Mouse (Mus musculus): Measurements from ENCODE around the gene Dennd4b.
"Not testable (repeated sequence)": the region's sequence is repeated elsewhere in the genome, so short reads cannot be mapped to it uniquely, and the experiment has no call there.

Dennd4b gene

DNA sequence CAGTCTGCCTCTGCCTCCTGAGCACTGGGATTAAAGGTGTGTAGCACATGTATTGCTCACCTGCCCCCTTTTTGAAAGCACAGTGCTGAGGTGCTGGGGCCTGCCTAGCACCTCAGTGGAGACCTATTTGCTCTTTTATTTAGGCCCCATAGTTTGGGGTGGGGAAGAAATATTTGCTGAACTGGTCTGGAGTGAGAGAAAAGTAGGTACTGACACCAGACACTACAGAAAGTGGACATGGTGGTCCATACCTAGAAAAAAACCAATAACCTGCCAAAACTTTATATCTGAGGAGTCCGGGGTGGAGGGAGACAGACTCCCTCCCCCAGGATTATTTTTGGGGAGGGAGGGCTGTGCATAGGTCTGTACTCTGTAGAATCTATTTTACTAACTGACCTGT, 11.8 kb upstream of the Dennd4b start:
- not testable (repeated sequence) for DNase-seq (ENCODE audit: low spot score in 2 of 2)

DNA sequence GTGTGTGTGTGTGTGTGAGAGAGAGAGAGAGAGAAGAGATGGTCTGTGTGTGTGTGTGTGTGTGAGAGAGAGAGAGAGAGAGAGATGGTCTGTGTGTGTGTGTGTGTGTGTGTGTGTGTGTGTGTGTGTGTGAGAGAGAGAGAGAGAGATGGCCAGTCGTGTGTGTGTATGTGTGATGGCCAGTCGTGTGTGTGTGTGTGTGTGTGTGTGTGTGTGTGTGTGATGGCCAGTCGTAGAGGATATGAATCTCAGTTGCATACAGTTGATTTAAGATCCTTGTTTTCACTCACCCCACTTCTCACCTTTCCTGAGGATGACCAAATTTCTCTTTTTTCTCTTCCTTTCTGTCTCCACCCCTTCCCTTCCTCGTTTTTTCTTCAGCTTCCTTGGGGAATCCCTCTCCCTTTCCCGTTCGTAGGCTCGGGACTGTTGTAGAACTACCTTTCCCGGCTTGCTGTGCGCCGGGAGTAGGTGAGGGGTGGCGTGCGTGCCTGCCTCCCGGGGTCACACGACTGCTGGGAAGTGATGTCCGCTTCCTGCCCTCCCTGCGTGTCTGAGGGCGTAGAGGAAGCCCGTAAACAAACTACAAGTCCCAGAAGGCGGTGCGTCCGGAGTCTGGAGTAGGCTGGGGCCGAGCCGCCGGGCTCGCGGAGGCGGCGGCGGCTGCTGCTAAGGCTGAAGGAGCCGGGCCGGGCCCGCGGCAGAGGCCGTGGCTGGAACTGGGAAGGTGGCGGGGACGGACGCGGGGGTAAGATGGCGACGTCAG, 11.1 kb upstream of the Dennd4b start, which contains the start of gene Crtc2:
Gene Crtc2, plus strand, starts transcription at position 511 of the 766 bp plus-strand sequence.
- peak; percentile 95 to 97 for DNase-seq (ENCODE audit: low spot score in 2 of 2)

DNA sequence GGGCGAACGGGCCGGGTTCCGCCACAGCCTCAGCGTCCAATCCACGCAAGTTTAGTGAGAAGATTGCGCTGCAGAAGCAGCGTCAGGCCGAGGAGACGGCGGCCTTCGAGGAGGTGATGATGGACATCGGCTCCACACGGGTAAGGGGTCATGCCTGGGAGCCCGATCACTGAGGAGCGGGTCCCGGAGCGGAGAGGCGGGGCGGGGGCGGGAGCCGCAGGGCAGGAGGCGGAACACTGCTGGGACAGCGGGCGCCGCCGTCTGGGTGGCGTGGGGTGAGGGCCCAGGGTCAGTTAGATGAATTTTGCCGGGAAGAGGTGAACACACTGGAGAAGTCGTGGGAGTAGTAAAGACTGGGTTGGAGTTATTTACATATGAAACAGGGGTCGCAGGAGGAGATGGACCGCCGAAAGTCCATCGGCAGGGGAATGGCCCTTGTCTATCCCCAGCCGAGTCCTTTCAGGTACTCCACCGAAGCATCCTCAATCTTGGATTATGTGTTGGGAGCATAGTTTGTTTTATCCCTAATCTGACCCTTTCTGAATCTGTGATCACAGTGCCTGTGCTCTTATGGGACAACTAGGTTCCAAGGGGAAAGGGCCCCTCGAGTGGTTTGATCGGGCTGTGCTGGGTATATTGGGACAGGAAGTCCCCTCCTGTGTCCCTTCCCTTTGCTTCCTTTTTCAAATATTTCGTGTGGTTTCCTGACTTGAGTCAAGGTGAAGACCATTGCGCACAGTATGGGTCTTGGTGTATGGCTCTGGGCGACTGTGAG, 10.4 kb upstream of the Dennd4b start:
- no peak for DNase-seq (ENCODE audit: low spot score in 2 of 2)

DNA sequence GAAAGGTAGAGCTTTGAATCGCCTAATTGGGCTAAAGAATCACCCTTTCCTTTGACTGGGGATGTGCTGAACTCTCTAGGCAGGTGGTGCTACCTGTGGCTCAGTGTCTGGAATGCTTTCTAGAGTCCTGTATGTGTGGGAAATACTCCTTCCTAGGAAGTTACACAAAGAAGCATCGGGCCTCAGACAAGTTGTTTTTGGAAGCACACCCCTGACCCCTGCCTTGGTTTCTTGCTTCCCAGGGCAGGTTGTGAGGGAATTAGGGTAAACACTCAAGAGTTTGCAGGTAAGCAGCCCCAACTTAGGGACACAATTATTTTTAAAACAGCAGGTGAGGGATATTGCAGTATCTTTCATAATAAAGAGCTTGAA, 9.8 kb upstream of the Dennd4b start:
- no peak for DNase-seq (ENCODE audit: low spot score in 2 of 2)

DNA sequence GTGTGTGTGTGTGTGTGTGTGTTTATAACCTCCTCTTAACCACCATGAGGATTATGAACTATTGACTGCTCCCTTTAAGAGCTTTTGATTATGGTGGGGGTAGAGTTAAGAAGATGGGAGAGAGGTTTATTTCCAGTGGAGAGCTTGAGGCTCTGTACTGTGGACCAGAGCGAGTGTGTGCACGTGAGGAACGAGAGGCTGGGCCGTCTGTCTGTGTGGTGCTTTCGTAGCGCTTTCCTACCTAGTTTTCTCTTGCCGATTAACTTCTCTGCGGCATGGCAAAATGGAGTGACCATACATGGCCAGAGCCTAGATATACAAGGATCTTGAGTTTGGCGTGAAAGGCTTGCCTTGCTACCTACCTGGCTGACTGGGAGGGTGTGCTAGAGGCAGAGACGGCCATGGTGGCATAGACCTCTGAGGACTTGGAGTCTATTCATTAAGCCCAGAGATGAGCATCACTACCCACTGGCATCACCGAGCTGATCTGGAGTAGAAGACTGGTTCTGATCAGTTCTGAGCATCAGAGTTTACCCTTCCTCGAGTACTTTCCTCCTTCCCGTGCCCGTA, 9.1 kb upstream of the Dennd4b start:
- DNase-seq (ENCODE audit: low spot score in 2 of 2): no peak

DNA sequence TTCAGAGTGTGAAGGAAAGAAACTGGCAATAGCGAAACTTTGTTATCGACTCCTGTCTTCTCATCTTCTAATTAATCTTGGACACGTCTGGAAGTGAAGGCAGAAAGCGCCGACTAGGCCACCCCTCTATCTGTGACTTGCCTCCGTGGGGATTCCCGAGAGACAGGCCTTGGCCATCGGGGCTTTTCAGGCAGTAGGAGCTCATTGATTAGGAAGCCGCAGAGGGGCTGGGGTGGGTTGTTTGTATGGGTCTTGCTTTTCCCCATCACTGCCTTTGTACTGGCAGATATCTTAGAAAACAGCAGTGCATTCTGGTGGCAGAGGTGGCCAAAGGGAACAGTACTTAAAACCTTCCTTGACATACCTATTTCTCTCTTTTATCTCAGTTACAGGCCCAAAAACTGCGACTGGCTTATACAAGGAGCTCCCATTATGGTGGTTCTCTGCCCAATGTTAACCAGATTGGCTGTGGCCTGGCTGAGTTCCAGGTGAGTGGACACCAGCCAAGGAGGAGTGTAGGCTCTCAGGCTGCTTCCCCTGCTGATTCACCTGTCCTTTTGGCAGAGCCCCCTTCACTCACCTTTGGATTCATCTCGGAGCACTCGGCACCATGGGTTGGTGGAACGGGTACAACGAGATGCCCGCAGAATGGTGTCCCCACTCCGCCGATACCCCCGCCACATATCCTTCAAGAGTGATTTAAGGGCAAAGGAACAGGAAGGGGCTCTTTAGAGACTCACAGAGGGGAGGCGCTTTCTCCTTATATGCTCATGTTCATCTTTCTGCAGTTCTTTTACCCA, 8.1 kb upstream of the Dennd4b start:
- DNase-seq (ENCODE audit: low spot score in 2 of 2): no peak

DNA sequence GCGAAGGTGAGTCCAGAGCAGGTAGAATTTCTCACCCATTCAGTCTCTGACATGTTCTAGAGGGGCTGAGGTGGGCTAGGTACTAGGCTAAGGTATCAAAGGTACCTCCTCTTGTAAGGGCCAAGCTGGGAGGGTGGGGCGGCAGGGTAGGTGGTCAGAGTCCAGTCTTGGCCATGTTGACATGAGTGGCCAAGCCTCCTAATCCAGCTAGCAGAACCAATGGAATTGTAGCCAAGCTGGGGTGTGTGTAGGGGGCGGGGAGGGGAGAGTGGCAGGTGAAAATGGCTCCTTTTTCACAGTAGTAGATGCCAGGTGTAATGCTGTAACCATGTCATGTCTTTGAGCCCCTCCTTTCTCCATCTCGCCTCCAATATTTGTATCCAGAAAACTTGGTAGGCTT, 6.5 kb upstream of the Dennd4b start:
- DNase-seq (ENCODE audit: low spot score in 2 of 2): no peak

DNA sequence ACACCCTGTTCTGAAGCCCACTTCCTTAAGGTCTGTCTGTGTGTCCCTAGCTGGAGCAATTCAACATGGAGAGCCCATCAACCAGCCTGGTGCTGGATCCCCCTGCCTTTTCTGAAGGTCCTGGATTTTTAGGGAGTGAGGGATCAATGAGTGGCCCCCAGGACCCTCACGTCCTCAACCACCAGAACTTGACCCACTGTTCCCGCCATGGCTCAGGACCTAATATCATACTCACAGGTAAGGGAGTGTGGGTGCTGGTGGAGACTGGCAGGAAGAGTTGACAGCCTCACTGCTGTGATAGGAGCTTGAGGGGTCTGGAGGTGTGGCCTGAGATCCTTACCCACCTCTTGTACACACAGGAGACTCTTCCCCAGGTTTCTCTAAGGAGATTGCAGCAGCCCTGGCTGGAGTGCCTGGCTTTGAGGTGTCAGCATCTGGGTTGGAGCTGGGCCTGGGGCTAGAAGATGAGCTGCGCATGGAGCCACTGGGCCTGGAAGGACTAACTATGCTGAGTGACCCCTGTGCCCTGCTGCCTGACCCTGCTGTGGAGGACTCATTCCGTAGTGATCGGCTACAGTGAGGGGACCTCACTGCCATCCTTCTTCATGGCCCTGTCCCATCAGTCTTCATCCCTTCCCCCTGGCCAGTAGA, 1.7 kb upstream of the Dennd4b start:
- DNase-seq (ENCODE audit: low spot score in 2 of 2): no peak

DNA sequence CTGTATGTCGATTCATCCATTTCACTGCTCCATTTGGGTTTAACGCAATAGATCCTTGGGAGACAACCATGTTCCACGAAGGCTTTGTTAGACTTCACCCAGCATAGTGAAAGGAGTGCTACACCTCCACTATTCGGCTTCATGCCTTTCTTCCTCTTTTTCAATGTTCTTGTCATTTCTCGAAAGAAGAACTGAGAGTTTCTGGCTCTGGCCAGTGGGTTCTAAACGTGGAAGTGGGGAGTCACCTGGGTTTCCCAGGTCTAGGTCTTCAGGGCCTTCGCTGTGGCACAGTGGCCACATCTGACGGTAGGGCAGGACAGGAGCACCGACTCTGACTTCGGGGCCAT, 325 bp upstream of the Dennd4b start:
- DNase-seq (ENCODE audit: low spot score in 2 of 2): no peak

DNA sequence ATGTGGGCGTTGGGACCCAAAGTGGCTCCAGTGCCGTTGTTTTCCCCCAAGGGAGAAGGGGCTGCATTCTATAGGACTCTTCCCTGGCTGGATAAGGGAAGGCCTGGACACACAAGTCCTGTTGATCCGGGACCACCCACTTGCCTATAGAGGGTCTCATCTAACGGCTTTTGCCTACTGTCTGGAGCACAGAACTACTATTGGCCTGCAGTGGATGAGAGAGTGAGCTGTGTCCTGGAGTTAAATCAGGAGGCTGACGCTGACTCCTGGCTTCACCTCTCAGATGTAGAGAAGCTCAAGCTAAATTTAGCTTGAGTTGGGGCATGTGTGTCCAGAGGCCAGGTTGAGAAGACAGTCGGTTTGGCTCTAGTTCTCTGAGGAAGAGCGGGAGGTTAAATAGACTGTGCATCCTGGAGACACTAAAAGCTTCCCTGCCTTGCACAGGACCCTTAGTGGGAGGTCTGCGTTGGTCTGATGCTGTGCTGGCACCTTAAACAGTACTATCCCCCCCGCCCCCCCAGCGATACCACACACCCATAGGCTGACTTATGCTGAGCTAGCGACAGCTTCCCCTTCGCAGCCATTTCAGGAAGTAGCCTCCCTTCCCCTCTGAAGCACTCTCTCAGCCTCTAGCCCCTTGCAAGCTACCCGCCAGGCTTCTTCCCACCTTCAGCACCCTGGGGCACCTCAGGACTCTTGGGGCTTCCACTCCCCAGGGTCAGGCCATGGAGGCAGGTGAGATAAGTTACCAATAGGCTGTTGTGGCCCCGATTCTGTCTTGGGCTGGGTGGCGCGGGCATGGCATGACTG, 1.2 kb downstream of the Dennd4b start:
- DNase-seq (ENCODE audit: low spot score in 2 of 2): no peak

DNA sequence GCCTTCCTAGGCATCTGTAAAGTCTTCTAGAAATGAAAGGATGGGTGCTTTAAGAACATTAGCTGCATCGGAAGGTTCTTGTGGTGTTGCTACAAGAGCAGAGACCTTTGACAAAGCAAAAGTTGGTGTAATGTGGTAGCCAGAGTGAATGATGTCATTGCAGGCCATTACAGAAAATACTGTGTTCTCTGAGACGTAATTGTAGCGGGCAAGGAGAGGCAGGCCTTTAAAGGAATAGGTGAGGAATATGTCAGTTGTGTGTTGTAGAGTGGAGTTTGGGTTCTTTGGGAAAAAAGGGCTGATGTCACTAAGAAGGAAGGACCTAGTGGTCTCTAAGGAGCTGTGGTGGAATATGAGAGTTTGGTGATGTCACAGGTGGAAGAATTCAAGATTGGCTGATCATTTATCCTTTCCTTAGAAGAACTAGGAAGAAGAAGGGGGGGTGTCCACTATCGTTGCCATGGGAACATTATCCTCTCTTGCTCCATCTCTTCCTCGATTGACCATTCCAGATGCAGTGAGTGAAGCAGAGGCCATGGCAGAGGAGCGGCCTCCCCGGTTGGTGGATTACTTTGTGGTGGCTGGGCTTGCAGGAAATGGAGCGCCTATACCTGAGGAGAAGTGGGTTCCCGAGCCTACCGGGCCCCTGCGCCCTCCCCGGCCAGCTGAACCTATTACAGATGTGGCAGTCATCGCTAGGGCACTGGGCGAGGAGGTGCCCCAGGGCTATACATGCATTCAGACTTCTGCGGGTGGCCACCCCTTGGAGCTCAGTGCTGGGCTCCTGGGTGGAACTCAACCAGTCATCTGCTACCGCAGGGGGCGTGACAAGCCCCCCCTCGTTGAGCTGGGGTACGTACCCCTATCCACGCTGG, 2.2 kb downstream of the Dennd4b start:
- DNase-seq (ENCODE audit: low spot score in 2 of 2): no peak

DNA sequence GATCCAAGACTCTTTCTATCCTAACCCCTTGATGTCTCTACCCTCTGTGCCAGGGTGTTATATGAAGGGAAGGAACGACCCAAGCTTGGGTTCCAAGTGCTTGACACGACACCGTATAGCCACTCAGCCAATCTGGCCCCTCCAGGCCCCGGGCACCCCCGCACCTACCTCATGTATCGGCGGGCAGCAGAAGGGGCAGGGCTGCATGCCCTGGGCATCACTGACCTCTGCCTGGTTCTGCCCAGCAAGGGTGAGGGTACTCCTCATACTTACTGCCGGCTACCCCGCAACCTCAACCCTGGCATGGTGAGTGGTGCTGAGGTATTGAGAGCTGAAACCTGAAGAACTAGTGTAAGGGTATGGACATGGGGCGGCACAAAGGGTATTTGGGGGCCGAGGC, 3.2 kb downstream of the Dennd4b start:
- no peak for DNase-seq (ENCODE audit: low spot score in 2 of 2)

DNA sequence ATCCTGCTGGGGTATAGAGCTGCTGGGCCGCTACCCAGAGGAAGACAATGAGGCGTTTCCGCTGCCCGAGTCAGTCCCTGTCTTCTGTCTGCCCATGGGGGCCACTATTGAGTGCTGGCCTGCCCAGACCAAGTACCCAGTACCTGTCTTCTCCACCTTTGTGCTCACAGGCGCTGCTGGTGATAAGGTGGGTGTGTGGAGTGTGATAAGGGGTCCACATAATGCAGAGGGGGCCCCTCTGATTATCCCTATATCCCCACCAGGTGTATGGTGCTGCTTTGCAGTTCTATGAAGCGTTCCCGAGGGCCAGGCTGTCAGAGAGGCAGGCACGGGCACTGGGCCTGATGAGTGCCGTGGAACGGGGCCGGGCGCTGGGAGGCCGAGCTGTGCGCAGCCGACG, 4.0 kb downstream of the Dennd4b start:
- no peak for DNase-seq (ENCODE audit: low spot score in 2 of 2)

DNA sequence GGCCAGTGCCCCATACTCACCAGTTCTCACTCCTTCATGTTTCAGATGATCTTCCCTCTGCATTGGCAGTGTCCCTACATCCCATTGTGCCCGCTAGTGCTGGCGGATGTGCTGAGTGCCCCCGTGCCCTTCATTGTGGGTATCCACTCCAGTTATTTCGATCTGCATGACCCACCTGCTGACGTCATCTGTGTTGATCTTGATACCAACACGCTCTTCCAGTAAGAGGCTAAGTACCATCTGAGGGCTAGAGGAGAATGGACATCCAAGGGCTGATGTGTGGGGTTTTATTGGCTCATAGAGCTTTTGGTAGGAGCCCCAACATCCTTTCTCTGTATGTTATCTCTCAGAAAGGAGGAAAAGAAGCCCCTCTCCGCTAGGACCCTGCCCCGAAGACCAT, 5.8 kb downstream of the Dennd4b start:
- no peak for DNase-seq (ENCODE audit: low spot score in 2 of 2)

DNA sequence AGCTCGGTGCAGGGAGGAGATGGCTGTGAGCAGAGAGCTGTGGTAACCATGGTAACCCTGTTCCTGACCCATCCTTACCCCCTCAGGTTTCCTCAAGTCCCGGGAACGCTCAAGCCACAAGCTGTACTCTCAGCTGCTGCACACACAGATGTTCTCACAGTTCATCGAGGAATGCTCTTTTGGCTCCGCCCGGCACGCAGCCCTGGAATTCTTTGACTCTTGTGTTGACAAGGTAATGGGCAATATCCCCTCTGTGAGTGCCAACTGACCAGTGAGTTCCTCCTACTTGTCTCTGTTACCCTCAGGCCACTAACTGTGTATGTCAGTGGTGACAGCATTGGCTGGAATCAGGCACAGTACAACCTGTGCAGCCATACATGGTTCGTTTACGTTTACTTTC, 7.2 kb downstream of the Dennd4b start:
- no peak for DNase-seq (ENCODE audit: low spot score in 2 of 2)

DNA sequence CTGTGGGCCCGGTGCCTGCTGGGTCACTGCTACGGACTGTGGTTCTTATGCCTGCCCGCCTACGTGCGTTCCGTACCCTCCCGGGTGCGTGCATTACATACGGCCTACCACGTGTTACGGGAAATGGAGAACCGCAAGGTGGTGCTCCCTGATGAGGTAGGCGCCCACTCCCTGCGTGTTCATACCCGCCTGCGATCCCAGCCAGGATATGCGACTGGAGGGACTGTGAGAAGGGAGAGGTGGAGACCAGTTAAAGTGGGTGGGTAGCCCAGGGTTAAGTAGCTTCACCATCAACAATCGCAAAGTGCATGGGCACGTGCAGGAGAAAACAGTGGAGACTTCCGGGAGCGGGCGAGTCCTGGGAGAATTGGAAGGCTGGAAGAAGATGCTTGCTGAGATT, 8.9 kb downstream of the Dennd4b start:
- DNase-seq (ENCODE audit: low spot score in 2 of 2): no peak

DNA sequence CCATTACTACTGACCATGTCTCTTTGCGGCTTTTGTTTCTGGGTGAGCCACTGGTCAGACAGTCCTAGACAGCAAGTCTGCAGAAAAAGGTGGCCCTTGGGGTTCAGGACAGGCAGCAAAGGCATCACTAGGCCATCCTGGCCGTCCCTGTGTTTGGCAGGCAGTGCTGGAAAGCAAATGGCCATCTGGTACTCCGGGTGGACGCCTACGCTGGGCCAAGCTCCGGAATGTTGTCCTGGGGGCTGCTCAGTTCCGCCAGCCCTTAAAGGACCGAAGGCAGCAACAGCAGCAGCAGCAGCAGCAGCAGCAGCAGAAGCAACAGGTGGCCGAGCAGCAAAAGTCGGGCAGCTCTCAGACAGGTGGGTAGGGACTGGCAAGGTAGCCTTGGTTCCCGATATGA, 10.3 kb downstream of the Dennd4b start:
- DNase-seq (ENCODE audit: low spot score in 2 of 2): no peak

DNA sequence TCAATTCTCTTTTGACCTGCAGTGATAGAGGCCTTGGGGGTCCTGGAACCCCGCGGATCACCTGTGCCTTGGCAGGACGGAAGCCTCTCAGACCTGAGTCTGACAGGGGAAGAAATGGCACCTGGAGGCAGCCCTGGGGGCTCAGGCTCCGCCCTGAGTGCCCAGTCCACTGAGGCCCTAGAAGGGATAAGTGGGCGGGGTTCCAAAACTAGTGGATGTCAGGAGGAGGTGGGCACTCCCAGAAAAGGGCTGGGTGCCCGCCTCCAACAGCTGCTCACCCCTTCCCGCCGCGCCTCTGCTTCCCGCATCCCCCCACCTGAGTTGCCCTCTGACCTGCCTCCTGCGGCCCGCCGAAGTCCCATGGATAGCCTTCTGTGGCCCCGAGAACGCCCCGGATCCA, 11.9 kb downstream of the Dennd4b start:
- DNase-seq (ENCODE audit: low spot score in 2 of 2): no peak

DNA sequence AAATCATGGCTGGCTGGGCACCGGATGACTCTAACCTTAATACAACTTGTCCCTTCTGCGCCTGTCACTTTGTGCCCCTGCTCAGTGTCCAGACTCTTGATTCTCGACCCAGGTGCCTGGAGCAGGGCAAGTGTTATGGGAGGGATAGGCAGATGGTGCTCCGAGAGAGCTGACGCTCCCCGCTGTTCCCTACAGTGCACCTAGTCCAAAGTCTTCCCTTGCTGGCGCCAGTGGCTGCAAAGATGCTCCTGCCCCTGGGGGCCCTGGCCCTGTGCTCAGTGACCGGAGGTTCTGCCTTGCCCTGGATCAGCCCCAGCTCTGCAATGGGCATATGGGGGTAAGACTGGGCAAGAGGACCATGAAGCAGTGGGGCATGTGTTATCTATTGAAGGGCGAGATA, 12.8 kb downstream of the Dennd4b start:
- DNase-seq (ENCODE audit: low spot score in 2 of 2): no peak

DNA sequence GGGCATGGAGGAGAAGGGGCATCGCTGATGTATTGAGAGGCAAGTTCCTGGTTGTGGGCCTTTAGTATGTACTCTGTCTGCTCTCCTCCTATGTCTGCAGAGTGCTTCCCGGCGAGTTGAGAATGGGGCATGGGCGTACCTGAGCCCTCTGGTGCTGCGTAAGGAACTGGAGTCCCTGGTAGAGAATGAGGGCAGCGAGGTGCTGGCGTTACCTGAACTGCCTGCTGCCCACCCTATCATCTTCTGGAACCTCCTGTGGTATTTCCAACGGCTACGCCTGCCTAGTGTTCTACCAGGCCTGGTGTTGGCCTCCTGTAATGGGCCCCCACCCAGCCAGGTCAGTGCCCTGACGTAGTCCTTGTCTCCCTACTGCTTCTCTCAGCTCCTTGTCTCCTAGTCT, 13.2 kb downstream of the Dennd4b start:
- no peak for DNase-seq (ENCODE audit: low spot score in 2 of 2)
